Mouse (Mus musculus) lung, postnatal 25 days (tissue): ENCODE data around the gene Pdcd1.
"Not testable (repeated sequence)": the region's sequence is repeated elsewhere in the genome, so short reads cannot be mapped to it uniquely, and the experiment has no call there.

Source experiments
- DNase-seq: peaks from one replicate; pipeline ENCODE4 v3.0.0; 2022; ENCODE audit warnings: low spot score

Gene Pdcd1

DNA sequence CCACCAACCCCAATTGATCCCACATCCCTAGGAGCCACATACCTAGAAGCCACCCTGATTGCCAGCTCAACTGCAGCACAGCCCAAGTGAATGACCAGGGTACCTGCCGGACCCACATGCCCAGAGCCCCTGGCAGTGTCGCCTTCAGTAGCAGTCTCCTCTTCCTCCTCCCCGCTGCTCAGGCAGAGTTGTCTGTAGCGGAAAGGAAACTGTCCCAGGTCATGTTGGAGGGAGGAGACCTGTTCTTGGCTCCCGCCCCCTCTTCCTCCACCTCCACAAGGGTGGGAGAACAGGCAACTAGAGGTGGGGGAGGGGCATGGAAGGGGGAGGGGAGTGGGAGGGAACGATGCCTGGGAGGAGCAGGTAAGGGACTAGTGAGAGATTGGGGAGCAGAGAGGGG lies at the start of gene Pdcd1:
TSS of gene Pdcd1 (minus strand) at position 181 of the 400 bp plus-strand sequence.
- no peak for DNase-seq

DNA sequence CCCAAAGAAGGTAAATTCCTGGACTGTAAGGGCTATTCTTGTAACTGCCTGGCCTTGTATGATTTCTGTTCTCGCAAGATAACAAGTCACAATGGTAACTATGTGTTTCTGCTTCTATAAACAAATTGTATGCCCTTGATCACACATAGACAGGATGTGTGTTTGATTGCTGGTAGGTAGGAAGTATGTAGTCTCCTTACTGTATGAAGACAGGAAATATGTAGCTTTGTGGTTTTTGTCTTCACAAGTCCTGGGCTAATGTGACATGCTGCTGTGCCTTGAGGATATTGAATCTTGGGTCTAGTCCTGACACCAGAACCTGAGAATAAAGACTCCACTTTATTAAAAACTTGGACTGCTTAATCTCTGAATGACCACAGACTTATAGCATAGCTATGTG lies 39.4 kb upstream of the Pdcd1 start:
- DNase-seq = no peak

DNA sequence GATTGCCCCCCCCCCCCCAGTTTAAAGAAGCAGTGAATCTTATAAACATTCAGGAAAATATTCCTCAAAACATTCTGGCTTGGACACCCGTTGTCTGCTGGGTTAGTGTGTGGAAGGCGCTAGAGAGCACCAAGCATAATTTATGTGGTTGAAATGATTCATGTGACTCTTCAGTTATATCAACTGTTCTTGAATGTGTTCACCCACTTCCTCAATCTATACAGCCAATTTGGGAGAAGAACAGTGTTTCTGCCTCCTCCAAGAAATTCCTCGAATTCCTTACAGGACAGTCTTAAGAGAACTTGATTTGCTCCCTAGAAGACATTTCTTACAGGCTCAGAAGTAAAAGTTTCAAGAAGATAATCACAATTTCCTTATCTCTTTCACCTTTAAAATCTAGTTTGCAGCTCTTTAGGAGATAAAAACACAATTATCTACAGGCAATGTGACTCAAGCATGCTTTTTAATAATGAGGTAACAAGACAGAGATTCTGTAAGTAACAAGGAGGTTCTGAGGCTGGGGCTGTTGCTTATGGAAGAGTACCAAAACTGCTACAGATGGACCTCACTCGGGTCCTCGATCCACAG lies 34.1 kb upstream of the Pdcd1 start:
- no peak for DNase-seq

DNA sequence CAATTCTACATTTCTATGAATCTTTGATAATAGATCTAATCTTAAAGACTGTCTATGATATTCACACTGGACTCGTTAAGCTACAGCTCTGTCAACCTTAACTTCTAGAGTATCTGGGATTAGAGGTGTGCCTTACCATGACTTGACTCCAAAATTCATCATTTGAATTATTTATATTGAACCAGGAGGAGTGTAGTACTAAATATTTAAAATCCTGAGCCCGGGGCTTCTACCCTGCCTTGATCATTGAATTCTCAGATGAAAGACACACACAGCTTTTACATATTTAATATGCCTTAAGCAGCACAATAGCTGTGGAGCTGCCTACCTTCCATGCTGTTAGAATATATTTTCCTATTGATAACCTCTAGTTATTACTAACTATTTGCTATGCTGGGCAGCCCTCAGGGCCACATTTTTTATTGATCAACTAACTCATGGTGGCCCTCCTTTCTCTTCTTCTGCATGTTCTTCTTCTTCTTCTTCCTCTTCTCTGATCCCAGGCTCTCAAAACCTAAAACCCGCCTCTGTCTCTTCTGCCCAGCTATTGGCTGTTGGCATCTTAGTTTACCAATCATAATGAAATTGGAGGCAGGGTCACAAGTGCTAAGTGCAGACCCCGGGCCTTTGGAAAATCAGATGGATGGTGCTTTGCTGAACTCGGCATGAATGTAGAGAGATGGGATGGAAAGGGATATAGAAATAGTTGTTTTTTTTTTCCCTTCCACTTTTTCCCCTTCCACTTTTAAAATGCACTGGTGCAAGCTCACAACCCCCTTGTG lies 33.2 kb upstream of the Pdcd1 start:
- DNase-seq = no peak

DNA sequence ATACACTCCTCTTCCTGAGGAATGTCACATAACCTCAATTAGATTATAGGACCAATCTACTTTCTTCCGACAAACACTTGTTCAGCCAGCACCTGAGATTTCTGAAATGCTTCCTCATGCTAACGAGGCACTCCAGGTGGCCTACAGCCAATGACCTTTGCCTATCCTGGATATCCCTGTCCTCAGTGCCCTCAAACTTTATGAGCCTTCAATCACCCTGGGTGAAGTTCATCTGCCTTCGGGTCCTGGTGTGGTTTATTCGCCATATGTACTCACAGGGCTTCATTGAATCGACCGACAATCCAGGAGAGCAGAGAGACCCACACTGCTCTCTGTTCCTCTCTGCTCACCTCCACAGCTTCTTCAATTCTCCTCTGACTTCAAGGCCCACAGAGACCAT lies 29.4 kb upstream of the Pdcd1 start:
- no peak for DNase-seq

DNA sequence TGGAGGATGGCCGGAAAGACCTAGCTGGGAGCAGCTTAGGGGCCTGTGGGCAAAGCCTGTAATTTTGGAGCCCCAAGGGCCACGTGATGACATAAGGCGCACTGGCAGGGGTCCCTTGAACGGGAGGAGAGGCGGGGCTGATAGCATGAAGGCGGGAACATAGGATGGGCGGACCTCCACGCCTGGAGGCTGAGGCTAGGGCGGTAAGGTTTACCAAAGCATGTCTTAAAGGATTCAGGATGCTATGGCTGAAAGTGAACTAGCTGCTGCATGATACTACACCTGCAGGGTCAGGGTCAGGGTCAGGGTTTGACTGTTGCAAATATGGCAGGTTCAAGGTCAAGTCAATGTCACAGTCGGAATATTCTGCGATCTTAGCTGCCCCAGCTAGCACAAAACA lies 28.8 kb upstream of the Pdcd1 start:
- no peak for DNase-seq

DNA sequence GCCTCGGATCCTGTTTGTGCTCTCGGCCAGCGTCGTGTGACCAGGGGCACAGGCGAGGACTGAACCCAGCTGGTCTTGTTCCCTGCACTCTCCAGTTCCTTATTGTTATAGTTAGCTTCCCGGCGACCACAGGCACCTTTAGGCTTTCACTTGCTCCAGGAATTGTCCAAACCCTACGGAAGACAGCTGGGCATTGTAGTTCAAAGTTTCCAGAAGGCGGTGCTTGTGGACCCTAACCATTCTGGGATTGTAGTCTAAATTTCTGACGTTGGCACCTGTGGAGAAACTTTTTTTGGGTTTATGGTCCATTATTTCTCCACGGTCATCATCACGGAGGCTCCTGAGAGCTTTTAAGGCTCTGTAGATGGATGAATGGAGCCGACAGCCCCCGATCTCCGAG lies 28.4 kb upstream of the Pdcd1 start:
- no peak for DNase-seq

DNA sequence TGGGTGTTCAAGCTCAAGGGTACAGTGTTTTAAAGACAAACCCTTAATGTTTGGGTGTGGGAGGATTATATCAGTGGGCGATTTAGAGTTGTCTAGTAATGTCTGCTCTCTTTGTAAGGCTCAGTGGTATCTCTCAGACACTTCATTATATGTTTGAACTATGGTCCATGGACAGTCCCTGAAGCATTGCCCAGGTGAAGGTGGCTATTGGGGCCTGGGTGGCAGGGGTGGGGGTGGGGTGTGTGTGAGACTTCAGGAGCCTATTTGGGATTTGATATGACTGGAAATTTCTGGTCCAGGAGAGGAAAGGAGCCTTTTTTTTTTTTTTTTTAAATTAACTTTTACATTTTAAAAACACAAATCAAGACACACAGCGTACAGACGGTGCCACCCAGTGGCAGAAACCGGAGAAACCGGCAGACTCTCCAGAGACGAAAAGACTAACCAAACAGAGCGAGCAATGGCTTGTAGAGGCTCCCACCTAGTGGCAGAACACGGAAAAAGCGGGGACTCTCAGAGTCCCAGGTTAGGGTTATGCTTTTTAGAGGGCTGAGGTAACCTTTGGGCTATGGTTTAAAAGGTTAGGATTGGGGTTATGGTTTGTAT lies 26.6 kb upstream of the Pdcd1 start:
- peak; percentile 84 for DNase-seq

DNA sequence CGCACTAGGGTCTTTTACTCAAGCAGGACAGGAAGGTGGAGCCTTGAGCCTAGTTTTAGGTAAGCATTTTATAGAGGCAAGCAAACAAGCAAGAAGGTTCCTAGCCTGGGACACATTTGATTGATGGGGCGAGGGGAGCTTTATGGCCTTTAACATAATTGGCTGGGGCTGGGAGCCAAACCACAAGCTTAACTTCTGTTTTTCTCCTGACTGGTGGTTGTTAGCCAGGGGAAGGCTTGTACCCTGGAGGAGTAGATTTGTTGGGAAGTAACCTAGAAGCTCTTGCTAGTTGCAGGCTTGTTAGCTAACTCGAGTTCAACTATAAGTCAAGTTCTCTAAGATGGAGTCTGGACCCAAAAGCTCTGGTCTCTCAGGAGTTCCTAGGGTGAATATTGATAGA lies 26.0 kb upstream of the Pdcd1 start:
- no peak for DNase-seq

DNA sequence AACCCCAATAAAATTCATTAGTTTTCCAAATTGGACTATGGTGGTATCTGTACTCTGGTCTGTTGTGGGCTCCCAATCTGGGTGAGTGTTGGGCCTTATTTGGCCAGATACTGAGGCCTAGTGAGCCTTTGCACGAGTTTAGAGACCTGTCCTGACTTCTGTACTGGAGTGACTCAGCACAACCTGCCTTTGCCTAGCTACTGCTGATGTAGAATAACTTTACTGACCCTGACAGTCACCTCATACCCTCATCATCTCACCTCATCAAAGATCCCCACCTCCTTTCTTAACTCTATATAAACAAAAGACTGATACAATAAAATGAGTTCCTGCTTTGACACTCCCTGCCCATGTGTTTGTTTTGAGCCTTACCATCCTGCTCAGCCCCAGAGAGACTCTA lies 24.3 kb upstream of the Pdcd1 start:
- DNase-seq = no peak

DNA sequence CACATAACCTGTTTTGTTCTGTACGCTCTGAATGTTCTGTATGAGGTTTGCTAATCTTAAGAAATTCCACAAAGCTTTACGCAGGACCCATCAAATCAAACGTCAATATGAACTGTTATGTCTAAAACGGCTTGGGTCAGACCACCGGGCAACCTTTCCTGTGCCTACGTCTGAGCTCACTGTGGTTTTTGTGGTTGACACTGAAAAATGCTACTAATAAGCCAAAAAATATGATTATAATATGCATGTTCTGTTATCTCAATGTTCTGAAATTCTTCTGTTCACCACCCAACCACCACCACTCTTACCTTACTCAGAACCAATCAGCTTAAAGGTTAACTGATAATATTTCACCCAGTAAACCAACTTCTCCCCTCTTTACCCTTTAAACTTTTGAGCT lies 22.4 kb upstream of the Pdcd1 start:
- no peak for DNase-seq

DNA sequence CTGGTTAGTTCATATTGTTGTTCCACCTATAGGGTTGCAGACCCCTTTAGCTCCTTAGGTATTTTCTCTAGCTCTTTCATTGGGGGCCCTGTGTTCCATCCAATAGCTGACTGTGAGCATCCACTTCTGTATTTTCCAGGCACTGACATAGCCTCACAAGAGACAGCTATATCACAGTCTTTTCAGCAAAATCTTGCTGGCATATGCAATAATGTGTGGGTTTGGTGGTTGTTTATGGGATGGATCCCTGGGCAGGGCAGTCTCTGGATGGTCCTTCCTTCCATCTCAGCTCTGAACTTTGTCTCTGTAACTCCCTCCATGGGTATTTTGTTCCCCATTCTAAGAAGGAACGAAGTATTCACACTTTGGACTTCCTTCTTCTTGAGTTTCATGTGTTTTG lies 5.9 kb upstream of the Pdcd1 start:
- DNase-seq = not testable (repeated sequence)

DNA sequence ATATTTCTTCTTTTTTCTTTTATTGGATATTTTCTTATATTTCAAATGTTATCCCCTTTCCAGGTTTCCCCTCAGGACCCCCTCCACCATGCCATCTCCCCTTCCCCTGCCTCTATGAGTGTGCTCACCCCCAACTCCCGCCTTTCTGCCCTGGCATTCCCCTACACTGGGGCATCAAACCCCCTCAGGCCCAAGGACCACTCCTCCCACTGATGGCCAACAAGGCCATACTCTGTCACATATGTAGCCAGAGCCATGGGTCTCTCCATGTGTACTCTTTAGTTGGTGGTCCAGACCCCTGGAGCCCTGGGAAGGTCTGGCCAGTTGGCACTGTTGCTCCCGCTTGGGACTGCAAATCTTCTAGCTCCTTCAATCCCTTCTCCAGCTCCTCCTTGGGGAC lies 5.0 kb upstream of the Pdcd1 start:
- no peak for DNase-seq

DNA sequence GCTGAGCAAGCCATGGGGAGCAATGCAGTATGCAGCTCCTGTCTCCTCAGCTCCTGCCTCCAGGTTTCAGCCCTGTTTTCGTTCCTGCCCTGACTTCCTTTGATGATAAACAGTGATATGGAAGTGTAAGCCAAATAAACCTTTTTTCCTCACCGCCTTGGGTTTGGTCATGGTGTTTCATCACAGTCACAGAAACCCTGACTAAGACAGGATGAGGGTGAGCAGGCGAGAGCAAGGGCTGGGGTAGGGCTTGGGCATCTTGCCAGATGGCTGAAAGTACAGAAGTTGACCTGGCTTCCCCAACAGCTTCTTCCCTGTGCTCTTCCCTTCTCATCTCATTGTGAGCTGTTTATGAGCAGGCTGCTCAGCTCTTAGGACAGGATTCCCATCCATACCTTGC lies 3.6 kb upstream of the Pdcd1 start:
- DNase-seq = peak; percentile 12

DNA sequence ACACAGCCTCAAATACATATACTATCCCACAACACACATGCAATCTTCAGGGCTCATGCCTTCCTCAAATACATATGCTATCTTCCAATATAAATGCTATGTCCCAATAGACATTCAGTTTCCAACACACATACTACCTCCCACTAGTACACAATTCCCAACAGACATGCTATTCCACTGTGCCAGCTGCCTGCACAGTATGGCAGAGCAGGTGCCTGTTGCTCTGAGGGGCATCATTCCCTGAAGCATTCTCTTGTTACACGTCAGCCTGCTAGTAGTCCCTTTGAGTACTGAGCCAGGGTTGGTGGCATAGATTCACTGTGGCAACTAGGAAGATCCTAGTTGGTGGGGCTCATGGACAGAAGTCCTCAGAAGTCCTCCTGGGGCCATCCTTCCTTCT lies 2.1 kb upstream of the Pdcd1 start:
- DNase-seq = no peak

DNA sequence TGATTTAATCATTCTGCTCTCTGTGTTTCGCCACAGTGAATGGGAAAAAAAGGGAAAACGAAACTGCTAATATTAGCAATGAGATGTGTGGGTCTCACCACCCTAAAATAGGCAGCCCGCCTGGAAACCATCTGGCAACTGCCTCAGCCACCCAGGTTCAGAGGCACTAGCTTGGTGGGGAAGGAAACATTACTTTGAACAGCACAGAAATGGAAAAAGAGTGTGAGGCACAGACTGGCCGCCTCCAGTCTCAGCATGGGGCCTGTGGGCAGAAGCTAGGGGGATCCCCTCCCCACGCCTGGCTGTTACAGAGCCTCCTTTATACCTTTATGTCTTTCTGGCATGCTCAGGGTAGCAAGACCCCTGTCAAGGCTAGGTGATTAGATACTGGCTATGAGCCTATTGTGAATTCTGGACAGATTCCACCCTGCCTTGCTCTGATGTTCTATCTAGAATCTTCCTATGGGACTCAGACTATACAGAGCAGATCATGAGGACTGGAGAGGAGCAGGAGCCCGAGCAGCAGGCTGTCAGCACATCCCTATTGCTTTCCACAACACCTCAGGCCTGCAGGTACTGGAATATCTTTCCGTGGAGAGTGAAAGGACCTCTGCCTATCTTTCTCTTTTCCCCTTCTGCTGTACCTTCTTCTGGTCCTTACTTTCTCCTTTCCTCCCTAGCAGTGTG lies 1.3 kb upstream of the Pdcd1 start:
- DNase-seq = no peak

DNA sequence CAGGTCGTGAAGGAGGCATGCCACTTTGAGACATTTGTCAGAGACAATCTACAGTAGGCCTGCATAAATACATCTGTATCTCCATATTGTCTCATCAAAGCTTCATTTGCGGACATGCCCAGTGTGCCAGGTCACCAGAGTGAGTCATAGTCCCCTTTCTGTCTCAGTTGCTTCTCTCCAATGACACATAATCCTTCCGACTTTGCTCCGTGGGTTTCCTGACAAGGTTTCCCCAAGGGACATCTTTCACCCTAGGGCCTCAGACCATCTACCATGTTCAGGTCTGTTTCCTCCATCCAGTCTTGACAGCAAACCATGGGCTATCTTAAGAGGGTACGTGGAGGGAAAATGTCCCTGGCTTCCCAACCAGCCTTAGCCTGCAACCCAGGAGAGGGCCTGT lies 1.2 kb downstream of the Pdcd1 start:
- no peak for DNase-seq

DNA sequence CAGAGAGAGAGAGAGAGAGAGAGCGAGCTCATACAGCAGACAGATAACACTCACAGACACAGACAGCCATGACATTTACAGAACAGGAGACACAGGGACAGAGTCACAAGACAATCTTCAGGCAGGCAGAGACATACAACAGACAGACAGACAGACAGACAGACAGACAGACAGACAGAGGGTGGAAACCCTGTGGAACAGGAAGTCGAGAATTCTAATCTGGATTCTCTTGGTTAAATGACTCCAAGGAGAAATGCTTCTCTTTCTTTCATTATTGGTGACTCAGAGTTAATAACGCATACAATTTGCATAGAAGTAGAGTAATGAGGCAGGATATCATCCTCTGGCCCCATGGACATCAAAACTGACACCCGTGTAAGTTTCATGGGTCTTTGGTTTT lies 5.8 kb downstream of the Pdcd1 start:
- DNase-seq = no peak

DNA sequence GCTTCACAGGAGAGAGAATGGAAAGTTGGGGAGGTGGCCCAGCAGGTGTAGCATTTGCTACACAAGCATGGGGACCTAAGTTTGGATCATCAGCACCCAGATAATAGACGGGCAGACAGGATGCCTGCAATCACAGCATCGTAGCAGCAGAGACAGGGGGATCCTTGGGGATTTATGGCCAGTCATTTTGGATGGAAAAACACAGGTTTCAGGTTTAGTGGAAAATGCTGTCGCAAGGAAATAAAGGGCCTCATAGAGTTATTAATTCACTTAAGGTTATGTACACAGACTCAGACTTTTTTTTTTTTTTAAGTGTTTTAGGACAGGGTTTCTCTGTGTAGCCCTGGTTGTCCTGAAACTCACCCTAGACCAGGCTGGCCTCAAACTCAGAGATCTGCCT lies 6.8 kb downstream of the Pdcd1 start:
- DNase-seq = no peak

DNA sequence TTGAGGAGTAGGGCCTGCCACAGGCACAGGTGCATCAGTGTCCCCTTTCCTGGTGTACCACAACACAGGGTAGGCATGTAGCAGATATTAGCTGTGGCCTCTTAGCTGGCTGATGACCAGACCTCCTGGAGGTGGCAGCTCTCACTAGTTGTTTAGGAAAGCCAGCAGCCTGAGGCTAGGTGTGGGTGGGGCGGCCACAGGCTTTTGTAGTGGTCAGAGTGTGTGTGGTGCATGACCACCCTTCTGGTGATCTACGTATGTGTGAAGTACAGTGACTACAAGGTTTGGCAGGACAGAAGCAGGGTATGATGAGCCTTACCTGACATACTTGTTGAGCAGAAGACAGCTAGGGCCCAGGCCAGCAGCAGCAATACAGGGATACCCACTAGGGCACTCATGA lies 12.0 kb downstream of the Pdcd1 start:
- no peak for DNase-seq

DNA sequence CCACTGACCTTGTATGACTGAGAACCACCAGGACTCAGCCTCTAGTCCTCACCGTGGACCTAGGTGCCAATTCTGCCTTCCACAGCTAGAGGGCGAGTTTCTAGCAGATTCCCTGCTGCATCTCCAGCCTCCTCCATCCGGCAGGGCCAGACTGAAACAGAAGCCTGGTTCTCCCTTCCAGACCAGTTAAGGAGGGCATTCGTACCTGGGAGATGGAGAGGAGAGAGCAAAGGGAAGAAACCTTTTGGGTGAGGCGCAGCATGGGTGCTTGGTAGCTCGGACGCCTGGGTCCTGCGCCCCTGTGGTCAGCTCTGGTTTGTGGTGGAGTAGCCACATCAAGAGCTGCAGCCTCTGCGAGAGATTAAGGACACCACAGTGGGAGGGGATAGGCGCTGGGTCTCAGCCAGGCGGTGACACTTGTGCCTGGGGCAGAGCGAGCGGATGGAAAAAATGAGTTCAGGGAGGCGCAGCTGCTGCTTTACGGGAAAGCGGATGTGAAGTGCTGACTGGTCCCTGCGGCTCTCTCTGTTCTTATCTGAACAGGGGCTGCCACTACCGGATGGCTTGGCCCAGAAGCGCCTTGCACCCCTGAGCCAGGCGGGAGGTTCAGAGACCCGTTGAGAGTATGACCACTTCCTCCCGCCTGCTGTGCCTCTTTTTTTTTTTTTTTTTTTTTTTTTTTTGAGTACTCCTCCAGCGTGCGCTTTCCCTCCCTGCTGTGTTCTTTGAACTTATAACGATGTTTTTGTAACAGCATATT lies 17.2 kb downstream of the Pdcd1 start:
- DNase-seq = peak; percentile 83

DNA sequence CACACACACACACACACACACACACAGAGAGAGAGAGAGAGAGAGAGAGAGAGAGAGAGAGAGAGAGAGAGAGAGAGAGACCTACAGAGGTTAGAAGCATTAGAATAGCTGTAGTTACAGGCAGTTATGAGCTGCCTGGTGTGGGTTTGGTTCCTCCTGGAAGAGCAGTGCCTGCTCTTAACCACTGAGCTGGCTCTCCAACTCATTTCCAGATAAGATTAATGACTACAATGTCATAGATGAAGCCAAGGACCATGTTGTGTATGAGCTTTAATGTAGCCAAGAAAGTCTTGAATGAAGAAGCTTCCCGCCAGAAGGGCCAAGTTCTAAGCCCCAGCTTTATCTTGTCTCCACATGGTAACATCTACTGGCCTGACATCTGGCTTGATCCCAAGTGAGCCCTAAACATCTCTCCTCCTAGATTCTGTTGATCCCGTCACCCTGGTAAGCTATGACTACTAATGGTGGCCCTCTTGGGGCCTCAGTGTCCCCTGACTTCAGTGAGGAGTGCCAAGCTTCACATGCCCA lies 19.2 kb downstream of the Pdcd1 start:
- DNase-seq = no peak
